Mouse (Mus musculus) v-Abl transformed pro-B cells (cell line): ENCODE data around the gene 2310011J03Rik.

Source experiments
- in situ Hi-C, 2 experiments: fragments of 400-800 bp; cut with MboI; formaldehyde crosslinking; loops; one replicate each; pipeline ENCODE4 v1.15.1; 2025; ENCODE audit not compliant: unreplicated experiment in 2 of 2

2310011J03Rik gene

GRCm38 (mm10) chr10:80297526-80298133 lies 22.7 kb downstream of the 2310011J03Rik start:
- in situ Hi-C loops, result loop anchor here in 1 of 2 experiments (10.0 kb wide), 1 partner anchor 47 kb away; the partner anchor contains the start of gene Adamtsl5

GRCm38 (mm10) chr10:80296824-80297223 lies 23.5 kb downstream of the 2310011J03Rik start:
- in situ Hi-C loops, result loop anchor here in 1 of 2 experiments (10.0 kb wide), 1 partner anchor 48 kb away; the partner anchor contains the start of gene Adamtsl5

GRCm38 (mm10) chr10:80295618-80296425 lies 24.5 kb downstream of the 2310011J03Rik start, which contains the start of gene Apc2:
Apc2 (plus strand) TSS chr10:80295977.
- in situ Hi-C loops, result loop anchor here in 1 of 2 experiments (10.0 kb wide), 1 partner anchor 49 kb away; the partner anchor contains the start of gene Adamtsl5

- in situ Hi-C loops, result loop anchor here in 1 of 2 experiments (10.0 kb wide), 1 partner anchor 50 kb away; the partner anchor contains the start of gene Adamtsl5
Observed at GRCm38 (mm10) chr10:80294788-80295303, 25.5 kb downstream of the 2310011J03Rik start.

- in situ Hi-C loops, result loop anchor here in 1 of 2 experiments (10.0 kb wide), 1 partner anchor 50 kb away; the partner anchor contains the start of gene Adamtsl5
Observed at GRCm38 (mm10) chr10:80294311-80294710, 26.0 kb downstream of the 2310011J03Rik start.

GRCm38 (mm10) chr10:80293325-80293724 lies 27.0 kb downstream of the 2310011J03Rik start:
- in situ Hi-C loops, result loop anchor here in 1 of 2 experiments (10.0 kb wide), 1 partner anchor 51 kb away; the partner anchor contains the start of gene Adamtsl5

- in situ Hi-C loops, result loop anchor here in 1 of 2 experiments (10.0 kb wide), 1 partner anchor 52 kb away; the partner anchor contains the start of gene Adamtsl5
Observed at GRCm38 (mm10) chr10:80292251-80293146, 27.8 kb downstream of the 2310011J03Rik start, which contains the start of gene Rps15. Rps15 (plus strand) TSS chr10:80292453.

GRCm38 (mm10) chr10:80288657-80289056 lies 31.7 kb downstream of the 2310011J03Rik start:
- in situ Hi-C loops, result no loop called here

- in situ Hi-C loops, result no loop called here
Observed at GRCm38 (mm10) chr10:80288097-80288496, 32.2 kb downstream of the 2310011J03Rik start.

GRCm38 (mm10) chr10:80285222-80286070 lies 34.9 kb downstream of the 2310011J03Rik start:
- in situ Hi-C loops, result no loop called here

- in situ Hi-C loops, result no loop called here
Observed at GRCm38 (mm10) chr10:80282481-80283441, 37.6 kb downstream of the 2310011J03Rik start.

GRCm38 (mm10) chr10:80281921-80282371 lies 38.4 kb downstream of the 2310011J03Rik start:
- in situ Hi-C loops, result no loop called here

- in situ Hi-C loops, result no loop called here
Observed at GRCm38 (mm10) chr10:80281304-80281703, 39.0 kb downstream of the 2310011J03Rik start.

- in situ Hi-C loops, result no loop called here
Observed at GRCm38 (mm10) chr10:80279273-80279672, 41.1 kb downstream of the 2310011J03Rik start.

GRCm38 (mm10) chr10:80278390-80278789 lies 41.9 kb downstream of the 2310011J03Rik start:
- in situ Hi-C loops, result no loop called here

GRCm38 (mm10) chr10:80276238-80276637 lies 44.1 kb downstream of the 2310011J03Rik start:
- in situ Hi-C loops, result no loop called here

- in situ Hi-C loops, result loop anchor here in 1 of 2 experiments (25.0 kb wide), 1 partner anchor 312 kb away; the partner anchor contains the start of genes Grin3b and Wdr18
Observed at GRCm38 (mm10) chr10:80273847-80274246, 46.5 kb downstream of the 2310011J03Rik start.
